Mouse (Mus musculus): ENCODE results near the gene Slc43a2. TPM values are rescaled to one million over a fixed set of nuclear protein-coding genes. Genes with fewer than 3 reads are reported as not detected.

The Slc43a2 gene
- polyA plus RNA-seq, 1 experiment from 2014 or later: 15.7 TPM

- H3K9me3 ChIP-seq (ENCODE audit: control insufficient read depth, low read length): no peaks in the 10 kb centered on the region
- H3K4me1 ChIP-seq (ENCODE audit: control insufficient read depth, insufficient read depth, low read length): 0 out of 2 replicates have a peak, but pooled peaks cover 10% of the 10 kb centered on the region
- H3K27me3 ChIP-seq (ENCODE audit: control insufficient read depth, insufficient read depth, low read length): no peaks in the 10 kb centered on the region
- DNase-seq (peak; percentile 82), ATAC-seq (ENCODE audit: low FRiP score, low TSS enrichment) (peak; percentile 82)
- WGBS: 3% methylated on average over 43 of the region's 43 CpGs
- peak within 1 kb of the TSS; percentile 66 for H3K9ac ChIP-seq (replicated peaks; ENCODE audit: low read length)
- peaks cover 50% of the 10 kb centered on the region for H3K36me3 ChIP-seq (ENCODE audit: control insufficient read depth, insufficient read depth, low read length)
- peak within 1 kb of the TSS; percentile 95 for H3K4me2 ChIP-seq (ENCODE audit: low read length)
- H3K27ac ChIP-seq (replicated peaks; ENCODE audit: low read depth, low read length): peak within 1 kb of the TSS; percentile 78
- H3K4me3 ChIP-seq (replicated peaks; ENCODE audit: low read depth, low read length): peak within 1 kb of the TSS; percentile 47
These were observed 21.5 kb upstream of the Slc43a2 start, which contains the start of gene Rilp for GRCm38 (mm10) chr11:75509741-75510626. Rilp (plus strand) TSS chr11:75510094.

GRCm38 (mm10) chr11:75510627-75510993 lies 20.9 kb upstream of the Slc43a2 start:
- ATAC-seq (ENCODE audit: low FRiP score, low TSS enrichment) (peak; percentile 88), DNase-seq (peak; percentile 94)
- WGBS: 2% methylated on average over 24 of the region's 24 CpGs
- H3K27ac ChIP-seq (replicated peaks; ENCODE audit: low read depth, low read length): peak overlapping the region; percentile 78
- peak overlapping the region; percentile 47 for H3K4me3 ChIP-seq (replicated peaks; ENCODE audit: low read depth, low read length)
- peak overlapping the region; percentile 95 for H3K4me2 ChIP-seq (ENCODE audit: low read length)
- H3K9ac ChIP-seq (replicated peaks; ENCODE audit: low read length): peak overlapping the region; percentile 66
- H3K9me3 ChIP-seq (ENCODE audit: control insufficient read depth, low read length): no peaks in the 10 kb centered on the region
- no peaks in the 10 kb centered on the region for H3K27me3 ChIP-seq (ENCODE audit: control insufficient read depth, insufficient read depth, low read length)
- peaks cover 44% of the 10 kb centered on the region for H3K36me3 ChIP-seq (ENCODE audit: control insufficient read depth, insufficient read depth, low read length)
- 0 out of 2 replicates have a peak, but pooled peaks cover 10% of the 10 kb centered on the region for H3K4me1 ChIP-seq (ENCODE audit: control insufficient read depth, insufficient read depth, low read length)

GRCm38 (mm10) chr11:75511213-75511612 lies 20.3 kb upstream of the Slc43a2 start:
- Histone ChIP-seq H3K27ac (replicated peaks; ENCODE audit: low read depth, low read length) (no peak overlapping the region), H3K9me3 (ENCODE audit: control insufficient read depth, low read length) (no peaks in the 10 kb centered on the region), H3K36me3 (ENCODE audit: control insufficient read depth, insufficient read depth, low read length) (peaks cover 38% of the 10 kb centered on the region), H3K4me2 (ENCODE audit: low read length) (no peak overlapping the region), H3K9ac (replicated peaks; ENCODE audit: low read length) (no peak overlapping the region), H3K27me3 (ENCODE audit: control insufficient read depth, insufficient read depth, low read length) (no peaks in the 10 kb centered on the region), H3K4me1 (ENCODE audit: control insufficient read depth, insufficient read depth, low read length) (0 out of 2 replicates have a peak, but pooled peaks cover 10% of the 10 kb centered on the region), H3K4me3 (replicated peaks; ENCODE audit: low read depth, low read length) (no peak overlapping the region)
- DNase-seq (no peak), ATAC-seq (ENCODE audit: low FRiP score, low TSS enrichment) (no peak)
- 82% methylated on average over 6 of the region's 6 CpGs for WGBS

- H3K9ac ChIP-seq (replicated peaks; ENCODE audit: low read length): no peak overlapping the region
- WGBS: 82% methylated on average over 9 of the region's 9 CpGs
- DNase-seq: no peak
- no peaks in the 10 kb centered on the region for H3K9me3 ChIP-seq (ENCODE audit: control insufficient read depth, low read length)
- H3K4me2 ChIP-seq (ENCODE audit: low read length): no peak overlapping the region
- no peaks in the 10 kb centered on the region for H3K27me3 ChIP-seq (ENCODE audit: control insufficient read depth, insufficient read depth, low read length)
- peaks cover 27% of the 10 kb centered on the region for H3K36me3 ChIP-seq (ENCODE audit: control insufficient read depth, insufficient read depth, low read length)
- ATAC-seq (ENCODE audit: low FRiP score, low TSS enrichment): no peak
- 0 out of 2 replicates have a peak, but pooled peaks cover 10% of the 10 kb centered on the region for H3K4me1 ChIP-seq (ENCODE audit: control insufficient read depth, insufficient read depth, low read length)
- H3K27ac ChIP-seq (replicated peaks; ENCODE audit: low read depth, low read length): no peak overlapping the region
- no peak overlapping the region for H3K4me3 ChIP-seq (replicated peaks; ENCODE audit: low read depth, low read length)
These were observed 19.0 kb upstream of the Slc43a2 start for GRCm38 (mm10) chr11:75512301-75513018.

- Histone ChIP-seq H3K27ac (replicated peaks; ENCODE audit: low read depth, low read length) (no peak within 1 kb of the TSS), H3K4me3 (replicated peaks; ENCODE audit: low read depth, low read length) (no peak within 1 kb of the TSS), H3K9ac (replicated peaks; ENCODE audit: low read length) (no peak within 1 kb of the TSS), H3K36me3 (ENCODE audit: control insufficient read depth, insufficient read depth, low read length) (peaks cover 18% of the 10 kb centered on the region), H3K27me3 (ENCODE audit: control insufficient read depth, insufficient read depth, low read length) (no peaks in the 10 kb centered on the region), H3K4me2 (ENCODE audit: low read length) (0 out of 2 replicates have a peak within 1 kb of the TSS, but pooled peaks have one; percentile 4), H3K9me3 (ENCODE audit: control insufficient read depth, low read length) (no peaks in the 10 kb centered on the region), H3K4me1 (ENCODE audit: control insufficient read depth, insufficient read depth, low read length) (0 out of 2 replicates have a peak, but pooled peaks cover 10% of the 10 kb centered on the region)
- DNase-seq: no peak
- WGBS: 46% methylated on average over 8 of the region's 8 CpGs
- no peak for ATAC-seq (ENCODE audit: low FRiP score, low TSS enrichment)
These were observed 18.2 kb upstream of the Slc43a2 start, which contains the start of gene Scarf1 for GRCm38 (mm10) chr11:75513336-75513735. Scarf1 (plus strand) TSS chr11:75513540.

GRCm38 (mm10) chr11:75515186-75515585 lies 16.3 kb upstream of the Slc43a2 start:
- H3K36me3 ChIP-seq (ENCODE audit: control insufficient read depth, insufficient read depth, low read length): 0 out of 2 replicates have a peak, but pooled peaks cover 4% of the 10 kb centered on the region
- no peaks in the 10 kb centered on the region for H3K27me3 ChIP-seq (ENCODE audit: control insufficient read depth, insufficient read depth, low read length)
- no peak overlapping the region for H3K27ac ChIP-seq (replicated peaks; ENCODE audit: low read depth, low read length)
- DNase-seq (no peak), ATAC-seq (ENCODE audit: low FRiP score, low TSS enrichment) (no peak)
- 0 out of 2 replicates have a peak, but pooled peaks cover 2% of the 10 kb centered on the region for H3K4me1 ChIP-seq (ENCODE audit: control insufficient read depth, insufficient read depth, low read length)
- 92% methylated on average over 25 of the region's 25 CpGs for WGBS
- H3K9me3 ChIP-seq (ENCODE audit: control insufficient read depth, low read length): no peaks in the 10 kb centered on the region
- no peak overlapping the region for H3K9ac ChIP-seq (replicated peaks; ENCODE audit: low read length)
- no peak overlapping the region for H3K4me2 ChIP-seq (ENCODE audit: low read length)
- no peak overlapping the region for H3K4me3 ChIP-seq (replicated peaks; ENCODE audit: low read depth, low read length)

GRCm38 (mm10) chr11:75519834-75520633 lies 11.5 kb upstream of the Slc43a2 start:
- ATAC-seq (ENCODE audit: low FRiP score, low TSS enrichment): no peak
- H3K27ac ChIP-seq (replicated peaks; ENCODE audit: low read depth, low read length): no peak overlapping the region
- 79% methylated on average over 15 of the region's 15 CpGs for WGBS
- no peak overlapping the region for H3K4me3 ChIP-seq (replicated peaks; ENCODE audit: low read depth, low read length)
- H3K4me1 ChIP-seq (ENCODE audit: control insufficient read depth, insufficient read depth, low read length): no peaks in the 10 kb centered on the region
- no peak for DNase-seq
- no peak overlapping the region for H3K9ac ChIP-seq (replicated peaks; ENCODE audit: low read length)
- H3K4me2 ChIP-seq (ENCODE audit: low read length): no peak overlapping the region
- H3K27me3 ChIP-seq (ENCODE audit: control insufficient read depth, insufficient read depth, low read length): no peaks in the 10 kb centered on the region
- H3K9me3 ChIP-seq (ENCODE audit: control insufficient read depth, low read length): no peaks in the 10 kb centered on the region
- no peaks in the 10 kb centered on the region for H3K36me3 ChIP-seq (ENCODE audit: control insufficient read depth, insufficient read depth, low read length)

GRCm38 (mm10) chr11:75521609-75522008 lies 9.9 kb upstream of the Slc43a2 start:
- no peak for DNase-seq
- Histone ChIP-seq H3K27ac (replicated peaks; ENCODE audit: low read depth, low read length) (no peak overlapping the region), H3K4me3 (replicated peaks; ENCODE audit: low read depth, low read length) (no peak overlapping the region), H3K36me3 (ENCODE audit: control insufficient read depth, insufficient read depth, low read length) (no peaks in the 10 kb centered on the region), H3K27me3 (ENCODE audit: control insufficient read depth, insufficient read depth, low read length) (no peaks in the 10 kb centered on the region), H3K4me1 (ENCODE audit: control insufficient read depth, insufficient read depth, low read length) (no peaks in the 10 kb centered on the region), H3K9me3 (ENCODE audit: control insufficient read depth, low read length) (no peaks in the 10 kb centered on the region), H3K9ac (replicated peaks; ENCODE audit: low read length) (no peak overlapping the region), H3K4me2 (ENCODE audit: low read length) (no peak overlapping the region)
- ATAC-seq (ENCODE audit: low FRiP score, low TSS enrichment): no peak
- WGBS: 88% methylated on average over 4 of the region's 4 CpGs

Measured in midbrain, embryonic 14.5 days (tissue).